Mouse (Mus musculus): Measurements from ENCODE around the gene Lst1. TPM values are rescaled to one million over a fixed set of nuclear protein-coding genes. Genes with fewer than 3 reads are reported as not detected.
"Not testable (repeated sequence)": the region's sequence is repeated elsewhere in the genome, so short reads cannot be mapped to it uniquely, and the experiment has no call there.

The Lst1 gene
- polyA plus RNA-seq (2012; rRNA removed), result 8.2 and 11.8 TPM in 2 replicates

DNA sequence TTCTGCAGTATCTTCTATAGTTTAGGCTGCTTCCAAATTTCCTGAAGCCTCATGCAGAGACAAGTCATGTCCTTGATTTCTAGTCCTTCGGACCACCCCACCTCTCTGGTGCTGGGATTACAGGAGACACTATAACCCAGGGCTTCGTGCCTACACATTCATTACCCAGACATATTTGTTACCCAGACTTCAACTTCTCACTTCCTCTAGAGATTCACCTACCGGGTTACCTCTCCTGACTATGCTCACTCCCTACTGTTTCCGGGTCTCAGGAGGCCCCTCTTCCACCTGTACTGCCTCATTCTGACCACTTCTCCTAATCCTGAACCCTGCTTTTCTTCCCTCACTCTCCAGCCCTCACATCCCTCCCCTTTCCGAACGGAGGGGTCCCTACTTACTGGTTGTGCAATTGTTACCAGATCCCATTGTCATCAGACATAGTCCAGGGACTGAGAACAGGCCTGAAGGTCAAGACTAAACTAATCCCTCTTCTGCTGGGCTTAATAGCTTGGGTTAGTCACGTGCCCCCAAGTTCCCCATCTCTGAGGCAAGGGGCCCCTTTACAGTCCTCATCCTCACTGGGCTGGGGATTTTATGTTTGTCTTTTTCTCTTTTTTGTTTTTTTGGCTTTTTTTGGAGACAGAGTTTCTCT, at the start of gene Lst1:
Gene Lst1, minus strand, starts transcription at position 481 of the 652 bp plus-strand sequence.
- no peak for DNase-seq (ENCODE audit: low read depth)
- no peak for TF ChIP-seq CTCF (IDR thresholded peaks at IDR 0.05; ENCODE audit: borderline replicate concordance, extremely low read depth, insufficient read depth, insufficient read length)
- no peak for TF ChIP-seq POLR2A (IDR thresholded peaks at IDR 0.05; ENCODE audit: borderline replicate concordance, extremely low read depth, insufficient read depth, insufficient read length, poor library complexity, severe bottlenecking)

DNA sequence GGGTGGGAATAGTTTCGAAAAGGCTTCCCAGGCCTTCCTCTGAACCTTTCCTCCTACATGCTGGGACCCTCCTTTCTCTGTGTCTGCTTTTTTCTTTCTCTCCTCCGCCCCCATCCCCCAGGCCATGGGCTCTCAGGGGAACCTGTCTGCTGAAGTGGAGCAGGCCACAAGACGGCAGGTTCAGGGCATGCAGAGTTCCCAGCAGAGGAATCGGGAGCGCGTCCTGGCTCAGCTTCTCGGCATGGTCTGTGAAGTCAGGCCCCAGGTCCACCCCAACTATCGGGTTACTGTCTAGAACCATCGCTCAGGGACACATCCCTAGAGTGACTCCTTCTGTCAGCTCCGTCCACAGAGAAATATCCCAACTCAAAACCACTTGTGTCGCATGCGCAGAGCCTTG, 49.3 kb upstream of the Lst1 start:
- no peak for DNase-seq (ENCODE audit: low read depth)
- TF ChIP-seq POLR2A (IDR thresholded peaks at IDR 0.05; ENCODE audit: borderline replicate concordance, extremely low read depth, insufficient read depth, insufficient read length, poor library complexity, severe bottlenecking), result no peak
- TF ChIP-seq CTCF (IDR thresholded peaks at IDR 0.05; ENCODE audit: borderline replicate concordance, extremely low read depth, insufficient read depth, insufficient read length), result no peak

DNA sequence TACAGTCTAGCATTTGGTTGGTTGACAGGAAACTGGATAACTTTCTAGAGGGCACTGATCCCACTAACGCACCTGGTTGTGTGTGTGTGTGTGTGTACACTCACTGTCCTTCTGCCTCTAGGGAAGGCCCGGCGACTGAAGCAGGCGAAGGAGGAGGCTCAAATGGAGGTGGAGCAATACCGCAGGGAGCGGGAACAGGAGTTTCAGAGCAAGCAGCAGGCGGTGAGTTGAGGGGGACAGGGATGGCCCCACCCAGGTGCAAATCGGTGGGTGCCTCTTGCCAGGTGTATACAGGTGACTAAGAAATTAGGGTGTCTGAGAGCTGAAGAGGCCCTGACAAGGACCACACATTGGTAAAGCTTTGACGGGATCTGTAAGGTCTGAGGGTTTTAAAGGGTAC, 48.8 kb upstream of the Lst1 start:
- TF ChIP-seq POLR2A (IDR thresholded peaks at IDR 0.05; ENCODE audit: borderline replicate concordance, extremely low read depth, insufficient read depth, insufficient read length, poor library complexity, severe bottlenecking) (no peak), CTCF (IDR thresholded peaks at IDR 0.05; ENCODE audit: borderline replicate concordance, extremely low read depth, insufficient read depth, insufficient read length) (no peak)
- no peak for DNase-seq (ENCODE audit: low read depth)

DNA sequence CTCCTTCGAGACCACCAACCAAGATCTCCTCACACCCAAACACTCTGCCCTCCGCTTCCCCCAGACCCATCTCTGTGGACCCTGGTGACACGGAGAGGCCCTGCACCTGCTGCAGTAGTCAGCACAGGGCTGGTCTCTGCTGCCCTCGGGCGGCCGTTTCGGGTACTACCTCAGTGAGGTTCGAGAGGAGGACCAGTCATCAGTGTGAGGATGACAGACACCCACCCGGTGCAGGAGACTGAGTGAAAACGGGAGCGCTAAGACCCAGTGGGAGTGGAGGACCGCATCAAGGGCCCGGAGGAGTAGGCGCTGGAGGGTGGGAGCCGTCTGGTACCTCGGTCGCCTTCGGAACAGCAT, 48.1 kb upstream of the Lst1 start:
- peak; percentile 28; the same call in 1 of the 2 replicates for TF ChIP-seq POLR2A (IDR thresholded peaks at IDR 0.05; ENCODE audit: borderline replicate concordance, extremely low read depth, insufficient read depth, insufficient read length, poor library complexity, severe bottlenecking)
- peak; percentile 98 for TF ChIP-seq CTCF (IDR thresholded peaks at IDR 0.05; ENCODE audit: borderline replicate concordance, extremely low read depth, insufficient read depth, insufficient read length)
- peak; percentile 95 for DNase-seq (ENCODE audit: low read depth)

DNA sequence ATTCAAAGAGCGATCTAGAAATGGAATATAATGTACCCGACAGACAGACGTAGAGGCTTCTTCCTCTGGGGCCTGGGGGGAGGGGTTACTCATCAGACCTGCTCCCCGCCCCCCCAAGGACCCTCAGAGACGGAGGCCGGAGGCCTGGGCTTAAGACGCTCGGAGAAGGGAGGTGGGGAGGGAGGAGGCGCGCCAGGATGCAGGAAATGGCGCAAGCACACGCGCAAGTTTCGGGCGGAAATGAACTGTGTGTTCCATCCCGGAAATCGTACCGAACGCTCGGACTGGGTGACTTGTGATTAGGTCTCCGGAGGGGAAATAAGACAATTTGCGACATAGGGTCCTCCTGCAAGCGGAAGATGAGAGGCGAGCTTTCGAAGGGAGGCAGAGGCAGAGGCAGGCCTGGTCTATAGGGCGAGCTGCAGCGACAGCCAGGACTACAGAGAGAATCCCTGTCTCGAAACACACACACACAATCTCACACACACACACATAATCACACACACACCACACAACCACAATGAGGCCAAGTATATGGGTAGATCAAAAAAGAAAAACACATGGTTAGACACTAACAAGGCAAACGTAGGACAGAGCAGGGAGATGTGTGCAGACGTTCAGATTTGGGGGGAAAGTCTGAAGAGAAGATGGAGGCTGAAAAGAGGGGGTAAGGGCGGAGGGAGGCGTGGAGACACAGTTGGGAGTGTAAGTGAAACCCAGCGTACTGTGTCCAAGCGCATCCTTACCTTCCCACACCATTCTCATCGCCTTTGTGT, 47.6 kb upstream of the Lst1 start, which contains the start of gene Nfkbil1:
Gene Nfkbil1, minus strand, starts transcription at position 179 of the 776 bp plus-strand sequence.
- TF ChIP-seq POLR2A (IDR thresholded peaks at IDR 0.05; ENCODE audit: borderline replicate concordance, extremely low read depth, insufficient read depth, insufficient read length, poor library complexity, severe bottlenecking), result no peak
- peak; percentile 98 for DNase-seq (ENCODE audit: low read depth)

DNA sequence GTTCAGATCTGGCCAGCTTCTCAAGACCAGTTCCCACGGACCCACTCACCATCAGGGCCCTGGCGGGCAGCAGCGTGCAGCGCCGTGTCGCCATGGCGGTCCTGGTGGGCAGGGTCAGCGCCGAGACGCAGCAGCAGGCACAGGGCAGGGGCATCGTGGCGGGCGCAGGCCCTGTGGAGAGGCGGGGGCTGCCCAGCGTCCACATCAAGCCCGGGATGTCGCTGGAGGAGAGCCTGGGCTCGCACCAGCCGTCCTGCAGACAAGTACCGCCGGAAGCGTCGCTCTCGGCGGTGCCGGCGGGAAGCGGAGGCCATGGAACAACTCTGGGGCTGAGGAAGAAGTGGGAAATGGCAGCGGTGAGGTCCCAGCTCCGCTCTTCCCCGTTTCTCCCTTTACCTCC, 46.7 kb upstream of the Lst1 start:
- peak; percentile 54 for DNase-seq (ENCODE audit: low read depth)
- TF ChIP-seq POLR2A (IDR thresholded peaks at IDR 0.05; ENCODE audit: borderline replicate concordance, extremely low read depth, insufficient read depth, insufficient read length, poor library complexity, severe bottlenecking) (no peak), CTCF (IDR thresholded peaks at IDR 0.05; ENCODE audit: borderline replicate concordance, extremely low read depth, insufficient read depth, insufficient read length) (no peak)

DNA sequence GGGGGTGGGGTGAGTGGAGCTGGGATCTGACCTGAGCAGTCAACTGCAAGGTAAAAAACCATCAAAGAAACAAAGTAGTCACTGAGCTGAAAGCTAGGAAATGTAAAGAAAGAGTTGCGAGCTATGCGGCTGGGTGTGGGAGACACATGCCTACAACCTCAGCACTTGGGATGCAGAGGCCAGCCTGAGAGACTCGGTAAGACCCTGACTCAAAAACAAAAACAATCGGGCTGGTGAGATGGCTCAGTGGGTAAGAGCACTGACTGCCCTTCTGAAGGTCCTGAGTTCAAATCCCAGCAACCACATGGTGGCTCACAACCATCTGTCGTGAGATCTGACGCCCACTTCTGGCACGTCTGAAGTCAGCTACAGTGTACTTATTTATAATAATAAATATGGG, 45.9 kb upstream of the Lst1 start:
- DNase-seq (ENCODE audit: low read depth), result not testable (repeated sequence)

DNA sequence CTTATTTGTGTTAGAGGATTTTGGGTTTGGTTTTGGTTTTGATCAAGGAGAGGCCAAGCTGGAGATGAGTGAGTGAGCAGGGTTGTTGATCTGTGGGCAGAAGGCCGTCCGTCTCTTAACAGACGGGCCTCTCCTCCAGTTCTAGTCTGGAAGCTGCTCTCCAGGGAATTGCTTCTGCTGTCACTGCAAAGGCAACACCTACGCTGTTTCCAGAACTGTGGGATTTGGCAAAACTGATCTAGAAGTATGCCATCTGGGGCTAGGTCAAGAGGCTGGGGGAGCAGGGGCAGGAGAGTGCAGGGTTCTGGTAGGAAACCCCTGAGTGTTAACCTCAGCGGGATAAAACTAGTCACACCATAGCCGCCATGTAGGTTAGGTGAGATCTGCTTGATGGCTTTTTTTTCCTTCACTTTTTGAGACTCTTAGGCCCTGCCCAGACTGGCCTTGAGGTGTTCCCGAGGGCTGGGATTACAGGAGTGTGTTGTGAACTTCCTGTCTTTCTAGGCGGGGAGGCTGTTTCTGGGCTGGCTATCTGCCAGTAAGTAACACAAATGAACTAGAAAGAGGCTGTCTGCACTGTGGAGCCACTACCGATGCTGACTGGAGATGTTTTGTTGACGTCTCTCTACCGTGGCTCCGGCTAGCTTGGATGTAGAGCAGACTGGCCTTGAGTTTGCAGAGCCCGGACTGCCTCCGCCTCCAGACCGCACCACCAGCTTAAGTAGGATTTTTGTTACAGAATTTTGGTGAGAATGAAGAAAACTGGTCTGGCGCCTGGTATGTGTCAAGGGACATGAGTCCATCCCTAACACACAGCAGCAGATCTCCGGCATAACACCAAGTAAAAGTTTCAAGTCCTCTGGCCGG, 45.1 kb upstream of the Lst1 start, which contains the start of gene Atp6v1g2:
Gene Atp6v1g2, plus strand, starts transcription at position 547 of the 867 bp plus-strand sequence.
- TF ChIP-seq POLR2A (IDR thresholded peaks at IDR 0.05; ENCODE audit: borderline replicate concordance, extremely low read depth, insufficient read depth, insufficient read length, poor library complexity, severe bottlenecking) (no peak), CTCF (IDR thresholded peaks at IDR 0.05; ENCODE audit: borderline replicate concordance, extremely low read depth, insufficient read depth, insufficient read length) (no peak)
- DNase-seq (ENCODE audit: low read depth), result peak; percentile 25

DNA sequence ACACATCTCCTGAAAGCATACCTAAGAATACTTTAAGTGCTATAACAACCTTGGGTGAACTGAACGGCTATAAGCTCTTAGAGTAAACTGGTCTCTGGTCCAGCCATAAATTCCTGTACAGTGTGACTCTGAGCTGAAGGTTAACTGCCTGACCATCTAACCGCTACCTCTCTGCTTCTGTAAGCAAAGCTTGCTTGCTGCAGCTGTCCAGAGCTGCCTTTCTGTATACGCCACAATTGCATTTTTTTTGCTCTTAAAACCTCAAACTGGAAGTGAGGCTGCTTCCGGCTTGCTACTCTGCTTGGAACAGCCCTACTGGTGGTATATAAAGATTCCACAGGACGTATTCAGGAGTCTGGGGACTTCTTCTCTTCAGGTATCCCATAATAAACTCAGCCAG, 44.4 kb upstream of the Lst1 start:
- no peak for TF ChIP-seq POLR2A (IDR thresholded peaks at IDR 0.05; ENCODE audit: borderline replicate concordance, extremely low read depth, insufficient read depth, insufficient read length, poor library complexity, severe bottlenecking)
- no peak for TF ChIP-seq CTCF (IDR thresholded peaks at IDR 0.05; ENCODE audit: borderline replicate concordance, extremely low read depth, insufficient read depth, insufficient read length)
- DNase-seq (ENCODE audit: low read depth), result no peak

DNA sequence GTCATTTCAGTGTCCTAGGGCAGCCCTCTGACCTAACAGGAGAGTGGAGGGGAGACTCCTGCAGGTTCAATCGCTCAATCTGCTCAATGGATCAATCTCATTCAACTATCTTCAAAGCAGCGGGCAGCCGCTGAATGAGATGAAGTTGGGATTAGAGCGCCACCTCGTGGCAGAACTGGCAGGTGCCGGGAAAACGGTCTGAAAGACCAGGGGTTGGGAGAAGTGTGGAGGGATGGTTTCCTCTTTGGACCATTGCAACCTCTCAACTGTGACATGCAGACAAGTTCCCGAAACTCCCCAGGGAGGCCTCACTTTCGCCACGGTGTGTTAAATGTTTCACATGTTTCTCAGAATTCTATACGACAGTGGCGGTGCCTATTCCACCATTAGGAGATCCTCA, 43.8 kb upstream of the Lst1 start:
- TF ChIP-seq POLR2A (IDR thresholded peaks at IDR 0.05; ENCODE audit: borderline replicate concordance, extremely low read depth, insufficient read depth, insufficient read length, poor library complexity, severe bottlenecking) (no peak), CTCF (IDR thresholded peaks at IDR 0.05; ENCODE audit: borderline replicate concordance, extremely low read depth, insufficient read depth, insufficient read length) (peak; percentile 96)
- peak; percentile 83 for DNase-seq (ENCODE audit: low read depth)

DNA sequence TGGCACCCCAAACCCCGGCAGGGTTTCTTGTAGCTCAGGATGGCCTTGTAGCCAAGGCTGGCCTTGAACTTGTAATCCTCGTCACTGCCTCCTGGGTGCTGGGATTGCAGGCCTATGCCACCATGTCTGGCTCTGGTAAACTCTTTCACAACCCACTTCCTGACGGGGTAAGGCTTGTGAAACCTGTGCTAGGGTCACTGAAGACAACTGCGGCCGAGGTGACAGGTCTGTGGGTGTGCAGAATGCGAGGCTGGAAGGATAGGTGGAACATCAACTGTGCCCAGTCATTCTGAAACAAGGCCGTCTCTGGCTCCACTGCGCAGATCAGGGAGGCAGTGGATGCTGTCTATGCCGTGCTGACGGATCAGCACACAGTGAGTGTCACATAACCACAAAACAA, 42.8 kb upstream of the Lst1 start:
- no peak for TF ChIP-seq POLR2A (IDR thresholded peaks at IDR 0.05; ENCODE audit: borderline replicate concordance, extremely low read depth, insufficient read depth, insufficient read length, poor library complexity, severe bottlenecking)
- TF ChIP-seq CTCF (IDR thresholded peaks at IDR 0.05; ENCODE audit: borderline replicate concordance, extremely low read depth, insufficient read depth, insufficient read length), result no peak
- DNase-seq (ENCODE audit: low read depth), result no peak
